Mouse (Mus musculus) lung, postnatal 0 days (tissue): ENCODE measurements around the gene Hoxb4.

ENCODE experiments used
- CTCF ChIP-seq: IDR thresholded peaks from 2 replicates; pipeline ENCODE4 v1.5.1; 2016; ENCODE audit warnings: antibody characterized with exemption, mild to moderate bottlenecking
- EP300 ChIP-seq: IDR thresholded peaks from 2 replicates; pipeline ENCODE4 v1.6.1; 2016; ENCODE audit warnings: antibody characterized with exemption, mild to moderate bottlenecking, control low read depth

DNA sequence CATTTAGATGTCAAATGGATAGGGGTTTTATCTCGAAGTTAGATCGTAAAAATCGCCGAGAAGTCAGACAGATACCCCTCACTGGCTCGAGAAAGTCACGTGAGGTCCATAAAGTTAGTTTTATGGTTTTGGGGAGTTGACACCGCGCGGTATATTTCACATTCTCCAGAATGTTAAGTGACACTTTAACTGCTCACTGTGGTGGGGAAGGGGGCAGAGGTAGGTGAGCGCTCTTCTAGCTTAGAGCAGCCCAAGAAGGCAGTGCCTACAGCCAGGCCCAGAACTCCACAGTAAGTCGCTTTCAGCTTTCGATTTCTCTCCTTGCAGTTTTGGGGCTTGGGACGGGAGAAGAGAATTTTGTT lies 11.2 kb upstream of the Hoxb4 start:
- TF ChIP-seq CTCF (no peak), EP300 (no peak)
